Mouse (Mus musculus) erythroblast, embryonic 14.5 days (primary cell): ENCODE data around the gene Hoxc5.

Source experiments
- GATA1 ChIP-seq: IDR thresholded peaks from 2 replicates; pipeline ENCODE4 v1.6.1; 2012; ENCODE audit warnings: low read length, inconsistent platforms, mixed read lengths
- TAL1 ChIP-seq: IDR thresholded peaks from 3 replicates; pipeline ENCODE4 v1.6.1; 2012; ENCODE audit warnings: low read length, inconsistent platforms, mixed read lengths

- TF ChIP-seq GATA1 (no peak), TAL1 (no peak)
Measured at GRCm38 (mm10) chr15:102963671-102964640, 3.3 kb upstream of the Hoxc5 start.
